Mouse (Mus musculus) forebrain, embryonic 10.5 days (tissue): Measurements from ENCODE around the gene Tmem45b. TPM values are rescaled to one million over a fixed set of nuclear protein-coding genes. Genes with fewer than 3 reads are reported as not detected.
"Not testable (repeated sequence)": the region's sequence is repeated elsewhere in the genome, so short reads cannot be mapped to it uniquely, and the experiment has no call there.

Source experiments
- DNase-seq: peaks from one replicate; pipeline ENCODE4 v3.0.0-alpha.2; 2017; ENCODE audit warnings: low spot score; ENCODE audit errors: extremely low spot score
- H3K27ac ChIP-seq: fragments of 300-500 bp; sonication (generic); 2 replicates; pipeline ENCODE4 v1.5.1; 2016; ENCODE audit warnings: mild to moderate bottlenecking
- H3K27me3 ChIP-seq: fragments of 300-500 bp; sonication (generic); 2 replicates; pipeline ENCODE4 v1.6.1; 2016; ENCODE audit warnings: mild to moderate bottlenecking; ENCODE audit not compliant: poor library complexity, severe bottlenecking
- H3K36me3 ChIP-seq: fragments of 300-500 bp; sonication (generic); replicated peaks from 2 replicates; pipeline ENCODE4 v1.6.1; 2016; ENCODE audit warnings: mild to moderate bottlenecking, moderate library complexity
- H3K4me1 ChIP-seq: fragments of 300-500 bp; sonication (generic); 2 replicates; pipeline ENCODE4 v1.6.1; 2016
- H3K4me3 ChIP-seq: fragments of 300-500 bp; sonication (generic); 2 replicates; pipeline ENCODE4 v1.5.1; 2016; ENCODE audit warnings: mild to moderate bottlenecking, moderate library complexity
- H3K9me3 ChIP-seq: fragments of 300-500 bp; sonication (generic); 2 replicates; pipeline ENCODE4 v1.6.1; 2016; ENCODE audit warnings: mild to moderate bottlenecking, moderate library complexity
- WGBS: fragments of 180-500 bp; shearing (Covaris S2); methylation state at CpG from one replicate; pipeline ENCODE4 v1.1.7; 2016; 5-methylcytosine and 5-hydroxymethylcytosine counted together
- polyA plus RNA-seq: library from polyadenylated mRNA; unstranded; fragments of >200 nt; fragmentation: Nextera tagmentation; extraction: Ambion mirVana; gene quantifications from 2 replicates; pipeline ENCODE4 v1.2.1, GENCODE M21; 2016

Tmem45b gene
- not detected in 2 replicates for polyA plus RNA-seq

- peaks cover 9% of the 10 kb centered on the region for H3K4me1 ChIP-seq
- DNase-seq = no peak
- peaks cover 44% of the 10 kb centered on the region for H3K27me3 ChIP-seq
- WGBS = 8% methylated on average over 33 of the region's 33 CpGs
- no peak within 1 kb of the TSS for H3K27ac ChIP-seq
- H3K4me3 ChIP-seq = peak within 1 kb of the TSS; percentile 32
- no peaks in the 10 kb centered on the region for H3K36me3 ChIP-seq
- H3K9me3 ChIP-seq = no peaks in the 10 kb centered on the region
Measured at GRCm38 (mm10) chr9:31463692-31464474, at the start of gene Tmem45b. Gene Tmem45b, minus strand, starts transcription at chr9:31464462.

GRCm38 (mm10) chr9:31508189-31508588 lies 43.9 kb upstream of the Tmem45b start:
- Histone ChIP-seq H3K36me3 (no peaks in the 10 kb centered on the region), H3K27me3 (no peaks in the 10 kb centered on the region), H3K4me3 (no peak overlapping the region), H3K9me3 (no peaks in the 10 kb centered on the region; the same call in 1 of the 2 replicates), H3K27ac (no peak overlapping the region), H3K4me1 (no peaks in the 10 kb centered on the region)
- DNase-seq = no peak
- 91% methylated on average over 3 of the region's 3 CpGs for WGBS

GRCm38 (mm10) chr9:31501221-31501620 lies 37.0 kb upstream of the Tmem45b start:
- H3K4me1 ChIP-seq, H3K9me3 ChIP-seq, H3K27ac ChIP-seq, H3K36me3 ChIP-seq, H3K27me3 ChIP-seq, DNase-seq, H3K4me3 ChIP-seq: not testable (repeated sequence)
- 88% methylated on average over 1 of the region's 1 CpGs for WGBS

- Histone ChIP-seq H3K4me3 (no peak overlapping the region), H3K27ac (no peak overlapping the region), H3K36me3 (no peaks in the 10 kb centered on the region), H3K9me3 (no peaks in the 10 kb centered on the region), H3K27me3 (peaks cover 44% of the 10 kb centered on the region), H3K4me1 (peaks cover 9% of the 10 kb centered on the region)
- DNase-seq = no peak
- WGBS = 57% methylated on average over 9 of the region's 9 CpGs
Measured at GRCm38 (mm10) chr9:31463190-31463589, 1.1 kb downstream of the Tmem45b start.

GRCm38 (mm10) chr9:31454356-31454755 lies 9.9 kb downstream of the Tmem45b start:
- Histone ChIP-seq H3K4me3 (no peak overlapping the region), H3K9me3 (no peaks in the 10 kb centered on the region), H3K36me3 (no peaks in the 10 kb centered on the region), H3K27me3 (no peaks in the 10 kb centered on the region), H3K4me1 (no peaks in the 10 kb centered on the region), H3K27ac (no peak overlapping the region)
- no peak for DNase-seq
- WGBS = 48% methylated on average over 1 of the region's 1 CpGs

- no peak for DNase-seq
- no peaks in the 10 kb centered on the region for H3K4me1 ChIP-seq
- 84% methylated on average over 10 of the region's 10 CpGs for WGBS
Measured at GRCm38 (mm10) chr9:31452166-31452565, 12.1 kb downstream of the Tmem45b start.

GRCm38 (mm10) chr9:31449145-31449772 lies 15.0 kb downstream of the Tmem45b start:
- Histone ChIP-seq H3K27ac (no peak overlapping the region), H3K27me3 (no peaks in the 10 kb centered on the region), H3K36me3 (no peaks in the 10 kb centered on the region), H3K4me1 (no peaks in the 10 kb centered on the region), H3K4me3 (no peak overlapping the region), H3K9me3 (no peaks in the 10 kb centered on the region)
- WGBS = 92% methylated on average over 7 of the region's 7 CpGs
- no peak for DNase-seq

More at GRCm38 (mm10) chr9:31452166-31452565, 12.1 kb downstream of the Tmem45b start:
- Histone ChIP-seq H3K27ac (no peak overlapping the region), H3K9me3 (no peaks in the 10 kb centered on the region), H3K4me3 (no peak overlapping the region), H3K36me3 (no peaks in the 10 kb centered on the region), H3K27me3 (no peaks in the 10 kb centered on the region)

- Histone ChIP-seq H3K36me3 (no peaks in the 10 kb centered on the region), H3K4me1 (no peaks in the 10 kb centered on the region), H3K27ac (no peak overlapping the region), H3K4me3 (no peak overlapping the region), H3K9me3 (no peaks in the 10 kb centered on the region), H3K27me3 (no peaks in the 10 kb centered on the region)
- 82% methylated on average over 8 of the region's 8 CpGs for WGBS
- DNase-seq = no peak
Measured at GRCm38 (mm10) chr9:31444236-31444635, 20.0 kb downstream of the Tmem45b start.

- no peaks in the 10 kb centered on the region for H3K36me3 ChIP-seq
- no peaks in the 10 kb centered on the region for H3K4me1 ChIP-seq
- H3K27ac ChIP-seq = no peak overlapping the region
- no peaks in the 10 kb centered on the region for H3K9me3 ChIP-seq
- 76% methylated on average over 3 of the region's 3 CpGs for WGBS
- H3K4me3 ChIP-seq = no peak overlapping the region
- H3K27me3 ChIP-seq = no peaks in the 10 kb centered on the region
- no peak for DNase-seq
Measured at GRCm38 (mm10) chr9:31441487-31441886, 22.8 kb downstream of the Tmem45b start.

- no peaks in the 10 kb centered on the region for H3K27me3 ChIP-seq
- no peak overlapping the region for H3K4me3 ChIP-seq
- no peak for DNase-seq
- WGBS = 87% methylated on average over 5 of the region's 5 CpGs
- H3K9me3 ChIP-seq = no peaks in the 10 kb centered on the region
- no peaks in the 10 kb centered on the region for H3K4me1 ChIP-seq
- H3K36me3 ChIP-seq = no peaks in the 10 kb centered on the region
- no peak overlapping the region for H3K27ac ChIP-seq
Measured at GRCm38 (mm10) chr9:31440366-31440765, 23.9 kb downstream of the Tmem45b start.

- no peak for DNase-seq
- Histone ChIP-seq H3K27me3 (no peaks in the 10 kb centered on the region), H3K9me3 (no peaks in the 10 kb centered on the region), H3K27ac (no peak overlapping the region), H3K4me1 (no peaks in the 10 kb centered on the region), H3K4me3 (no peak overlapping the region), H3K36me3 (no peaks in the 10 kb centered on the region)
- 81% methylated on average over 6 of the region's 6 CpGs for whole genome bisulfite sequencing
Measured at GRCm38 (mm10) chr9:31439341-31439740, 24.9 kb downstream of the Tmem45b start.

- WGBS = 70% methylated on average over 5 of the region's 5 CpGs
- H3K27ac ChIP-seq = no peak overlapping the region
- H3K27me3 ChIP-seq = no peaks in the 10 kb centered on the region
- H3K9me3 ChIP-seq = no peaks in the 10 kb centered on the region
- no peaks in the 10 kb centered on the region for H3K36me3 ChIP-seq
- no peak for DNase-seq
- H3K4me1 ChIP-seq = no peaks in the 10 kb centered on the region
- no peak overlapping the region for H3K4me3 ChIP-seq
Measured at GRCm38 (mm10) chr9:31438834-31439233, 25.4 kb downstream of the Tmem45b start.

- 89% methylated on average over 7 of the region's 7 CpGs for whole genome bisulfite sequencing
- H3K27me3 ChIP-seq = no peaks in the 10 kb centered on the region
- no peaks in the 10 kb centered on the region for H3K4me1 ChIP-seq
- H3K36me3 ChIP-seq = no peaks in the 10 kb centered on the region
- no peaks in the 10 kb centered on the region for H3K9me3 ChIP-seq
- no peak for DNase-seq
- H3K4me3 ChIP-seq = no peak overlapping the region
- H3K27ac ChIP-seq = no peak overlapping the region
Measured at GRCm38 (mm10) chr9:31437861-31438260, 26.4 kb downstream of the Tmem45b start.
